Mouse (Mus musculus) central nervous system, embryonic 18 days (tissue): ENCODE data around the gene Frrs1. TPM values are rescaled to one million over a fixed set of nuclear protein-coding genes. Genes with fewer than 3 reads are reported as not detected.

Experiments
- polyA plus RNA-seq: library from polyadenylated mRNA; depleted of rRNA; stranded (reverse); fragments of >200 nt; gene quantifications from 2 replicates; pipeline ENCODE4 v1.2.3, GENCODE M21; 2012; rRNA removed

The Frrs1 gene
- polyA plus RNA-seq, result 3.5 and 3.7 TPM in 2 replicates

GRCm38 (mm10) chr3:116858941-116859685, at the start of gene Frrs1:
Frrs1 (plus strand) TSS chr3:116859464.

Other genes with a start within 250 kb of the Frrs1 start
- gene Trmt13, start 244.9 kb upstream of the Frrs1 start, polyA plus RNA-seq, result 30.0 and 31.5 TPM in 2 replicates
- 44.2 and 48.0 TPM in 2 replicates for gene Mfsd14a, start 196.8 kb upstream of the Frrs1 start, polyA plus RNA-seq
- not detected in 2 replicates for gene Gm43191, start 178.2 kb upstream of the Frrs1 start, polyA plus RNA-seq
- gene Slc35a3, start 146.6 kb upstream of the Frrs1 start, polyA plus RNA-seq, result 14.0 and 14.3 TPM in 2 replicates
- gene Agl, start 51.3 kb upstream of the Frrs1 start, polyA plus RNA-seq, result 13.0 and 13.3 TPM in 2 replicates
- not detected in 2 replicates for gene 4930455H04Rik, start 108.8 kb downstream of the Frrs1 start, polyA plus RNA-seq
- 7.6 and 8.2 TPM in 2 replicates for gene Palmd, start 109.5 kb downstream of the Frrs1 start, polyA plus RNA-seq